Mouse (Mus musculus): ENCODE data around the gene Aip. TPM values are rescaled to one million over a fixed set of nuclear protein-coding genes. Genes with fewer than 3 reads are reported as not detected.
"Not testable (repeated sequence)": the region's sequence is repeated elsewhere in the genome, so short reads cannot be mapped to it uniquely, and the experiment has no call there.

The Aip gene
- polyA plus RNA-seq, 1 experiment from 2014 or later, result 97.7 TPM

DNA sequence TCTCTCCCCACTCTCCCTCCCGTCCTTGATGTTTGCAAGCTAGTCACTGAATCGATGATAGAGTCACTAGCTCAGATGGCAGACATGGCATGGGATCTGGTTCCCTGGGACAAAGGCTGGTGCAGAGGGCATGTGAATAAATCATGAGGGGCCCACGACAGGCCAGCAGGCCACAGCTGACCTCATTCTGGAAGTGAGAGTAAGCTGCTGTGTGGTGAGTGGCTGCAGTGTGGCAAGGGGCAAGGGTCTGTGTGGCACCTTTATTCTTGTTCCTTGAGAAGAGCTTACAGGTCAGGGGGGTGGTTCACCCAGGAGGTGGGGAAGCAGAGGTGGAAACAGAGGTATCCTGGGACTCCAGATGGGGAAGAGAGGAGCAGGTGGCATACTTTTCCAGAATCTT, 44.3 kb downstream of the Aip start, which contains the start of gene Cabp2:
TSS of gene Cabp2 (plus strand) at position 185 of the 400 bp plus-strand sequence.
- no peak within 1 kb of the TSS for H3K27ac ChIP-seq
- H3K4me1 ChIP-seq, result no peaks in the 10 kb centered on the region
- H3K36me3 ChIP-seq, result no peaks in the 10 kb centered on the region
- ATAC-seq (ENCODE audit: insufficient number of reproducible peaks, low FRiP score, low TSS enrichment, low read depth), result no peak
- H3K27me3 ChIP-seq, result 0 out of 2 replicates have a peak, but pooled peaks cover 7% of the 10 kb centered on the region
- WGBS, result 65% methylated on average over 3 of the region's 3 CpGs
- no peaks in the 10 kb centered on the region for H3K9me3 ChIP-seq
- H3K4me3 ChIP-seq, result no peak within 1 kb of the TSS
- H3K4me2 ChIP-seq, result no peak within 1 kb of the TSS
- no peak within 1 kb of the TSS for H3K9ac ChIP-seq

DNA sequence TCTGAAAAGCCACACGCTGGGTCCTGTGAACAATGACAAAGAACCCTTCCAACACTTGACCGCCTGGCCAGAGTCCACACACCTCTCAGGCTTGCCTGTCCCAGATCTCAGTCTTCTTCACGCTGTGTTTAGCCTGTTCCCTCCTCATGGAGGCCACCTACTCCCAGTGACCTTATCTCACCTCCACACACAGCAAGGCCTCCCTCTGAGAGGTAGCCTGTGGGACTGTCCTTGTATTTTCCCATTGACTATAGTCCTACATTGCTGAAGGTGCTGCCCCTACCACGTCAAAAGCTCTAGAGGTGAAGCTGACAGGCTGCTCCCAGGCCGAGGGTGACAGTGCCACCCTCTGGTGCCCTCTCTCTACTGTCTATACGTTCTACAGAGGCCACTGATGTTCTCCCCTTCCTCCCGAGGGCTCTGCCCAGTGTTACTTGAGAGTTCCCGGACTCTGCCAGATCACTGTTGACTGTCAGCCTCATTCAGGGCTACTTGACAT, 45.1 kb downstream of the Aip start:
- no peaks in the 10 kb centered on the region for H3K36me3 ChIP-seq
- no peak for ATAC-seq (ENCODE audit: insufficient number of reproducible peaks, low FRiP score, low TSS enrichment, low read depth)
- WGBS, result 61% methylated on average over 8 of the region's 8 CpGs
- H3K4me3 ChIP-seq, result no peak overlapping the region
- H3K27me3 ChIP-seq, result 0 out of 2 replicates have a peak, but pooled peaks cover 7% of the 10 kb centered on the region
- no peak overlapping the region for H3K27ac ChIP-seq
- no peak overlapping the region for H3K4me2 ChIP-seq
- no peaks in the 10 kb centered on the region for H3K4me1 ChIP-seq
- no peaks in the 10 kb centered on the region for H3K9me3 ChIP-seq
- H3K9ac ChIP-seq, result no peak overlapping the region

DNA sequence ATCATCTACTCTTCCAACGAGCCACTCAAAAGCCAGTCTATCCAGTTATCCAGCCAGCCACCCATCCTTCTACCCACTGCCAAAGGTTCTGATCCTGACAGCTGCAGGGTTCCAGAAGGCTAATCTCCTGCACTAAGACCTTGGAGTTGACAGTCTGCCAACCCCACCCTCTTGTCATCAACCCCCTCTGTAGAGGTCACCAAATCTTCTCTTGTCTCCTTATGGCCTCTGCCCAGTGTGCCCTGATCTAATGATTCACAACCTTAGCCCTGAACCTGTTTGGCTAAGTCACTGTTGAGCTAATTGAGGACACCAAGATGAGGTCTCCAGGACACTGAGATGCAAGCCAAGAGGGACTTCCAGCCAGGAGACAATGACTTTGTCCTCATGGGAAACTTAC, 46.1 kb downstream of the Aip start:
- no peaks in the 10 kb centered on the region for H3K36me3 ChIP-seq
- H3K4me1 ChIP-seq, result no peaks in the 10 kb centered on the region
- H3K4me3 ChIP-seq, result no peak overlapping the region
- H3K27ac ChIP-seq, result no peak overlapping the region
- H3K4me2 ChIP-seq, result no peak overlapping the region
- H3K9me3 ChIP-seq, result no peaks in the 10 kb centered on the region
- H3K27me3 ChIP-seq, result 0 out of 2 replicates have a peak, but pooled peaks cover 7% of the 10 kb centered on the region
- H3K9ac ChIP-seq, result no peak overlapping the region
- WGBS, result 82% methylated on average over 1 of the region's 1 CpGs
- no peak for ATAC-seq (ENCODE audit: insufficient number of reproducible peaks, low FRiP score, low TSS enrichment, low read depth)

DNA sequence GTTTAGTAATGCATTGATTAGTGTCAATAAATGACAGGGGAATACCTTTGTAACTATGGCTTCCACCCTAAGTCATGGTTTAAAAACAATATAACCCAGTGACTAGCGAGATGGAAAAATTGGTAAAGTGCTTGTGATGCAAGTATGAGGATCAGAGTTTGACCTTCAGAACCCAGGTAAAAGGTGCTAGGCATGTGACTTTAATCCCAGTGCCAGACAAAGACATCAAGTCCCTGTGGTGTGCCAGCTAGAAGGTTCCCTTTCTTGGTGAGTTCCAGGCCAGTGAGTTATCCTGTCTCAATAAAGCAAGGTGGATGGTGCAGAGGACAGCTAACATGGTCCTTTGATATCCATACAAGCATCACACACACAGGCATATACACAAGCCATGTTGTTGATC, 50.1 kb downstream of the Aip start:
- Histone ChIP-seq H3K9ac (no peak overlapping the region), H3K4me1 (no peaks in the 10 kb centered on the region), H3K27me3 (no peaks in the 10 kb centered on the region), H3K4me3 (no peak overlapping the region), H3K36me3 (no peaks in the 10 kb centered on the region), H3K4me2 (no peak overlapping the region), H3K27ac (no peak overlapping the region), H3K9me3 (no peaks in the 10 kb centered on the region)
- WGBS, result 88% methylated on average over 1 of the region's 1 CpGs
- ATAC-seq (ENCODE audit: insufficient number of reproducible peaks, low FRiP score, low TSS enrichment, low read depth), result no peak

DNA sequence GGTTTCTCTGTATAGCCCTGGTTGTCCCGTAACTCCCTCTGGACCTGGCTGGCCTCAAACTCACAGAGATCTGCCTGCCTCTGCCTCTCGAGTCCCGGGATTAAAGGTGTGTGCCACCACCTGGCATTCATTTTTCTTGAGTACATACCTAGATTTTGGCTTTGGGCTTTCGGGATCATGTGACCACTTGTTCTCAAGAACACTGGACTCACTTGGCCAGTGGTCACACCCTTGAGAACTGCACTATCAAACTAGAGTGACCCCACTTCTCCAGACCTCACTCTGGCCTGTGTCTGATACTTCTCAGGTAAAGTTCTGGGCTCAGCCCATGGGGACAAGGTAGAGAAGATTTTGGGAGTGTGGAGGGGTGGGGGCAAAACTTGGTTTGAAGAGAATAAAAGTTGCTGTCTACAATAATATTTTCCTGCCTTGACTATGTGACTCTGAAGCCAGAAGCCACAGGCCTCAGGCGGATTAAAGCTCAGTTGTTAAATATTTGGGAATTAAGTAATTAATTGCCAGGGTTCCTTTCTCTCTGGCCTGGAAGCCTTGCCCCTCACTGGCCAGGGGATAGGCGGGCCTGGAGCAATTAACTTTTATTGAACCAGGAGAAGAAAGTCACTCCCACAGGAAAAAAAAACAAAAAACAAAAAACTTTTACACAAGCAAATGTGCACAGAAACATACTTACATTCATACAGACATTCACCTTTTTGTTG, 52.8 kb downstream of the Aip start:
- H3K4me1 ChIP-seq, result no peaks in the 10 kb centered on the region
- ATAC-seq (ENCODE audit: insufficient number of reproducible peaks, low FRiP score, low TSS enrichment, low read depth), result no peak
- no peak overlapping the region for H3K27ac ChIP-seq
- H3K27me3 ChIP-seq, result no peaks in the 10 kb centered on the region
- H3K4me3 ChIP-seq, result no peak overlapping the region
- no peak overlapping the region for H3K4me2 ChIP-seq
- WGBS, result 67% methylated on average over 6 of the region's 6 CpGs
- no peaks in the 10 kb centered on the region for H3K36me3 ChIP-seq
- H3K9ac ChIP-seq, result no peak overlapping the region
- no peaks in the 10 kb centered on the region for H3K9me3 ChIP-seq

DNA sequence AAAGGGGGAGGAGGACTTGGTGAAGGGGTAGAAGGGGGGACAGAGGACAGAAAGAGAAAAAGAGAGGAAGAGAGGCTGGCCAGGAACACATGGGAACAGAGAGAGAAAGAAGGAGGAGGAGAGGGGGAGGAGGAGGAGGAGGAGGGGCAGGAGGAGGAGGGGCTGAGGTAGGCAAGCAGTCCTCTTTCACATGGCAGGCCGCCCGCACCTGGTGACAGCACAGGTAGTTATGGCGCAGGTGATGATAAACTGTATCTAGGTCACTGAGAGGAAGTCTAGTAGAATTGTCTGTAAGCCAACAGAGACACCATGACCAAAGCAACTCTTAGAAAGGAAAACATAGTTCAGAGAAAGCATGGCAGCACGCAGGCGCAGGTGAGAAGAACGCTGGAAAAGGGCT, 54.3 kb downstream of the Aip start:
- WGBS, result 90% methylated on average over 6 of the region's 6 CpGs
- Histone ChIP-seq H3K4me2 (no peak overlapping the region), H3K9me3 (no peaks in the 10 kb centered on the region), H3K4me3 (no peak overlapping the region), H3K4me1 (no peaks in the 10 kb centered on the region), H3K36me3 (no peaks in the 10 kb centered on the region), H3K27me3 (no peaks in the 10 kb centered on the region), H3K9ac (no peak overlapping the region), H3K27ac (no peak overlapping the region)
- ATAC-seq (ENCODE audit: insufficient number of reproducible peaks, low FRiP score, low TSS enrichment, low read depth), result no peak

DNA sequence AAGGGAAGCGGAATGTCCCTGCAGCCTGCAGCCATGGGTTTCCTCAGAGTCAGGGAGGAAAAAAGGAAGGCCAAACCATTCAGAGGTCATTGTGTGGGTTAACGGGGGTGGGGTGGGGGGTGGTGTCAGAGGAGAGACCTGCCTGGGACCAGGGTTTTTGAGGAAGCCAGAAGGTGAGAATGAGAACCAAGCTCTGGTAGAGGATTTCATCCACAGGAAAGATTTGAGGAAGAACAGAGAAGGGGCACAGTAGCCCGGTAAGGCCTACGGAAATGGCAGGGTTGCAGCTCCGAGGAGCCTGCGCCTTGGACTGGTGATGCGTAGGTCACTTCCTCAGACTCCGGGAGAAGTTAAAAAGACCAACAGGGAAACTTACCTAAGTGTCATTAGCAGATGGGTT, 54.9 kb downstream of the Aip start:
- no peaks in the 10 kb centered on the region for H3K4me1 ChIP-seq
- H3K4me2 ChIP-seq, result no peak overlapping the region
- no peaks in the 10 kb centered on the region for H3K9me3 ChIP-seq
- H3K4me3 ChIP-seq, result no peak overlapping the region
- H3K36me3 ChIP-seq, result no peaks in the 10 kb centered on the region
- no peak overlapping the region for H3K27ac ChIP-seq
- H3K9ac ChIP-seq, result no peak overlapping the region
- WGBS, result 81% methylated on average over 8 of the region's 8 CpGs
- no peaks in the 10 kb centered on the region for H3K27me3 ChIP-seq
- no peak for ATAC-seq (ENCODE audit: insufficient number of reproducible peaks, low FRiP score, low TSS enrichment, low read depth)

DNA sequence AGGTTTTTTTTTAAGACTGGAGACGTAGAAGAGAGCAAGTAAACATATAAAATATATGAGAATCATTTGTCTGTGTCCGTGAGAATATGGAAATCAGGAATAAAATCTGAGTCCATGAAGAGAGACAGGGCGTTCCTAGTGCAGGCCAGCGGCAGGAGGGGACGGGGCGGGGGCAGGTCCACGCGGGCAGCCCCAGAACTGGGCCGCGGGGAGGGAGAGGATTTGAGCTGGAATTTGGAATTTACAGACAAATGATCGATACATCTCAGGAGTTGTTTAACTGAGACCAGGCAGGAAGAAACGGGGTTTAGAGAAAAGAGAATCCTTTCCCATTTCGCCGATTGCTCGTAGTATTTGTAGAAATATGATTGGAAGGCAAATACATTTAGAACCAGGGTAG, 55.3 kb downstream of the Aip start:
- Histone ChIP-seq H3K9me3 (no peaks in the 10 kb centered on the region), H3K27ac (no peak overlapping the region), H3K4me3 (no peak overlapping the region), H3K36me3 (no peaks in the 10 kb centered on the region), H3K27me3 (no peaks in the 10 kb centered on the region), H3K9ac (no peak overlapping the region), H3K4me2 (no peak overlapping the region), H3K4me1 (no peaks in the 10 kb centered on the region)
- WGBS, result 76% methylated on average over 15 of the region's 15 CpGs
- no peak for ATAC-seq (ENCODE audit: insufficient number of reproducible peaks, low FRiP score, low TSS enrichment, low read depth)

DNA sequence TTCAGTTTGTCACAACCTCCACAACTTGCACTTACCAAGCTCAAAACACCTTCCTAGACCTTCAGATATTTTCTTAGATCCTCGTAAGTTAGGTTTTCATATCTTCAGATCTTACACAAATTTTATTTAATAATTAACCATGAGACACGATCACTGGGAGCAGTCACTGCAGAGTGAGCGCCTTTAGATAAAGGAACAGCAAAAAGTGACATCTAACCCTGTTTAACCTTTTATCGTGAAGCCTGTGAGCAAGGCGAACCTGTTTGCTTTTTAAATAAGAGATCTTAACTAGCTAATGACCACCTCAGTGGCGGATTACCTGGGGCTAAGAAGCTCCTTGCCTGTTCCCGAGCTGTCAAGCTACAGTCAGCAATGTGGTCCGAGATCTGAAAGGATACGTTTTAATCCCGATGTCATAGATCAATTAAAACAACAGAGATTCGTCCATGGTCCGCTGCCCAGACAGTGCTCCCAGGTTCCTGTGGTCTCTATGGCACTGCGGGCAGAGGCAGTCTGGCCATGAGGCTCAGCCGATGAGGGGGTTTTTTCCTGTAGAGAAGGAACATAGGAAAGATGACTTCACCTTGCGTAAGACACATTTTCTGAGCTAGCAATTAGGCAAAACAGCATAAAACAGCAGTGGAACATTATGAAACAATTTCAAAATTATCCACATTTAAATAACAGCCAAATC, 56.8 kb downstream of the Aip start:
- Histone ChIP-seq H3K4me2 (no peak overlapping the region), H3K36me3 (no peaks in the 10 kb centered on the region), H3K27ac (no peak overlapping the region), H3K9me3 (no peaks in the 10 kb centered on the region), H3K4me1 (no peaks in the 10 kb centered on the region), H3K9ac (no peak overlapping the region), H3K27me3 (no peaks in the 10 kb centered on the region), H3K4me3 (no peak overlapping the region)
- no peak for ATAC-seq (ENCODE audit: insufficient number of reproducible peaks, low FRiP score, low TSS enrichment, low read depth)
- 72% methylated on average over 15 of the region's 15 CpGs for WGBS

DNA sequence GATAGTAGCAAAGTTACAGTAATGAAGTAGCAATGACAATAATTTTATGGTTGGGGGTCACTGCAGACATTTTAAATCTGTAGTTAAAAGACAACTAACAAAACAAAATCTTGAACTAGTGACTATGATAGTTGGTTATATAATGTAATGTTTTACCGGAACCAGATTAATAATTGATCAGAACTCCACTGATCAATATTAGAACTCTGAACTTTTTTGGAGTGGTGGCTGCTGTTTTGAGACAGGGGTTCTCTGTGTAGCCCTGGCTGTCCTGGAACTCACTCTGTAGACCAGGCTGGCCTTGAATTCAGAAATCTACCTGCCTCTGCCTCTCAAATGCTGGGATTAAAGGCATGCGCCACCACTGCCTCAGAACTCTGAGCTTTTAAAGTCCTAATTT, 57.4 kb downstream of the Aip start:
- H3K27me3 ChIP-seq; H3K9me3 ChIP-seq; H3K4me1 ChIP-seq; H3K4me2 ChIP-seq; ATAC-seq (ENCODE audit: insufficient number of reproducible peaks, low FRiP score, low TSS enrichment, low read depth); H3K4me3 ChIP-seq; H3K9ac ChIP-seq; H3K36me3 ChIP-seq; H3K27ac ChIP-seq: not testable (repeated sequence)
- 92% methylated on average over 2 of the region's 2 CpGs for WGBS

DNA sequence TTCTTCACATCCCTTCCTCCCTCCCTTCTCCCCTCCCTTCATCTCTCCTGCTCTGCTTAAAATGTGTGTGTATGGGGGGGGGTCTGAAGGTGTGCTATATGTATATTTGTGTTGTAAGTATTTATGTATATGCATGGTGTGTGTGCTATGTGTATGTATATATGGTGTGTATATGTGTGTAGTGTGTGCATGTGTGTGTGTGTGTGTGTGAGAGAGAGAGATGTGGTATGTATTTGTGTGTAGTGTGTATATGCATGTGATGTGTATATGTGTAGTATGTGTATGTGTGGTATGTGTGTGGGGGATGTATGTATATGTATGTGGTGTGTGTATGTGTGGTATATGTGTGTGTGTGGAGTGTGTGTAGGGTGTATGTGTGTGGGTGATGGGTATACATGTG, 58.8 kb downstream of the Aip start:
- Histone ChIP-seq H3K9me3 (no peaks in the 10 kb centered on the region), H3K36me3 (no peaks in the 10 kb centered on the region), H3K27ac (no peak overlapping the region), H3K9ac (no peak overlapping the region), H3K4me2 (no peak overlapping the region), H3K4me3 (no peak overlapping the region), H3K4me1 (no peaks in the 10 kb centered on the region), H3K27me3 (no peaks in the 10 kb centered on the region)
- ATAC-seq (ENCODE audit: insufficient number of reproducible peaks, low FRiP score, low TSS enrichment, low read depth), result no peak

DNA sequence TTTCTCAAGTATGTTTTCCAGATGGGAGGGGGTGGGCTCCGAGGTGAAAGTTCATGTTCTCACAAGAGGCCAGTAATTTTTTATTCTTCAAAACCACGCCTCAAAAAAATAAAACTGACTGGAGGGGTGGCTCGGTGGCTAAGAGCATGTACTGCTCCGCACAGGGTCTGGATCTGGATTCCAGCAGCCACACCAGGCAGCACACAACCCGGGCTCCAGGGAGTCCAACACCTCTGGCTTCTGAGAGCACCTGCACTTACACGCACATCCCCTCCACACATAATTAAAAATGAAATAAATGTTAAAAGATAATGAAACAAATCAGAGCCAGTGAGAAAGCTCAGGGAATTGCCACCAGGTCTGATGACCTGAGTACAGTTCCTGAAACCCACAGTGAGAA, 59.4 kb downstream of the Aip start:
- Histone ChIP-seq H3K9me3 (no peaks in the 10 kb centered on the region), H3K4me3 (no peak overlapping the region), H3K4me1 (no peaks in the 10 kb centered on the region), H3K36me3 (no peaks in the 10 kb centered on the region), H3K27me3 (no peaks in the 10 kb centered on the region), H3K27ac (no peak overlapping the region), H3K4me2 (no peak overlapping the region), H3K9ac (no peak overlapping the region)
- no peak for ATAC-seq (ENCODE audit: insufficient number of reproducible peaks, low FRiP score, low TSS enrichment, low read depth)
- WGBS, result 61% methylated on average over 6 of the region's 6 CpGs
